Mouse (Mus musculus): ENCODE results near the gene Id3. TPM values are rescaled to one million over a fixed set of nuclear protein-coding genes. Genes with fewer than 3 reads are reported as not detected.

Gene Id3
- polyA plus RNA-seq, 1 experiment from 2014 or later, result 140 TPM

- no peaks in the 10 kb centered on the region for H3K27me3 ChIP-seq (ENCODE audit: control insufficient read depth, insufficient read depth, low read length)
- H3K4me3 ChIP-seq (replicated peaks; ENCODE audit: low read depth, low read length), result no peak overlapping the region
- H3K27ac ChIP-seq (replicated peaks; ENCODE audit: low read depth, low read length), result no peak overlapping the region
- H3K9ac ChIP-seq (replicated peaks; ENCODE audit: low read length), result no peak overlapping the region
- H3K9me3 ChIP-seq (ENCODE audit: control insufficient read depth, low read length), result no peaks in the 10 kb centered on the region
- H3K4me2 ChIP-seq (ENCODE audit: low read length), result no peak overlapping the region
- H3K4me1 ChIP-seq (ENCODE audit: control insufficient read depth, insufficient read depth, low read length), result peaks cover under 1% of the 10 kb centered on the region; the same call in 1 of the 2 replicates
- 86% methylated on average over 8 of the region's 8 CpGs for WGBS
- DNase-seq (no peak), ATAC-seq (ENCODE audit: low FRiP score, low TSS enrichment) (no peak)
- H3K36me3 ChIP-seq (ENCODE audit: control insufficient read depth, insufficient read depth, low read length), result no peaks in the 10 kb centered on the region
Measured at GRCm38 (mm10) chr4:136164981-136165380, 21.7 kb downstream of the Id3 start.

DNA sequence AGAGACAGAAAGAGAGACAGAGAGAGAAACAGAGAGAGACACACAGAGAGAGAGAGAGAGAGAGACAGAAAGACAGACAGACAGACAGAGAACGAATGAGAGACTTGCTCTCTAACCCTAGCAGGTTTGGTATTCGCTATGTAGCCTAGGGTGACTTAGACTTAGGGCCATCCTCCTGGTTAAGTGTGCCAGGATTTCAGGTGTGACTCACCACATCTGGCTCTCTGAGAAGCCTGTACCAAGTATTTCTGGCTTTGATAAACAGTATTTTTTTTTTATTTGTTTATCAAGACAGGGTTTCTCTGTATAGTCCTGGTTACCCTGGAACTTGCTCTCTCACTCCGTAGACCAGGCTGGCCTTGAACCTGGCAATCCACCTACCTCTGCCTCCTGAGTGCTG is 24.4 kb downstream of the Id3 start:
- Histone ChIP-seq H3K9me3 (ENCODE audit: control insufficient read depth, low read length) (no peaks in the 10 kb centered on the region), H3K27ac (replicated peaks; ENCODE audit: low read depth, low read length) (no peak overlapping the region), H3K27me3 (ENCODE audit: control insufficient read depth, insufficient read depth, low read length) (no peaks in the 10 kb centered on the region), H3K4me3 (replicated peaks; ENCODE audit: low read depth, low read length) (no peak overlapping the region), H3K4me1 (ENCODE audit: control insufficient read depth, insufficient read depth, low read length) (peaks cover 7% of the 10 kb centered on the region; the same call in 1 of the 2 replicates), H3K36me3 (ENCODE audit: control insufficient read depth, insufficient read depth, low read length) (no peaks in the 10 kb centered on the region), H3K9ac (replicated peaks; ENCODE audit: low read length) (no peak overlapping the region), H3K4me2 (ENCODE audit: low read length) (no peak overlapping the region)
- 86% methylated on average over 3 of the region's 3 CpGs for WGBS
- ATAC-seq (ENCODE audit: low FRiP score, low TSS enrichment), result no peak
- no peak for DNase-seq

GRCm38 (mm10) chr4:136170401-136170800 is 27.1 kb downstream of the Id3 start:
- ATAC-seq (ENCODE audit: low FRiP score, low TSS enrichment) (no peak), DNase-seq (no peak)
- 89% methylated on average over 4 of the region's 4 CpGs for WGBS
- H3K9ac ChIP-seq (replicated peaks; ENCODE audit: low read length), result no peak overlapping the region
- H3K36me3 ChIP-seq (ENCODE audit: control insufficient read depth, insufficient read depth, low read length), result no peaks in the 10 kb centered on the region
- no peak overlapping the region for H3K27ac ChIP-seq (replicated peaks; ENCODE audit: low read depth, low read length)
- no peak overlapping the region for H3K4me2 ChIP-seq (ENCODE audit: low read length)
- H3K27me3 ChIP-seq (ENCODE audit: control insufficient read depth, insufficient read depth, low read length), result no peaks in the 10 kb centered on the region
- H3K9me3 ChIP-seq (ENCODE audit: control insufficient read depth, low read length), result no peaks in the 10 kb centered on the region
- H3K4me3 ChIP-seq (replicated peaks; ENCODE audit: low read depth, low read length), result no peak overlapping the region
- H3K4me1 ChIP-seq (ENCODE audit: control insufficient read depth, insufficient read depth, low read length), result peaks cover 14% of the 10 kb centered on the region; the same call in 1 of the 2 replicates

DNA sequence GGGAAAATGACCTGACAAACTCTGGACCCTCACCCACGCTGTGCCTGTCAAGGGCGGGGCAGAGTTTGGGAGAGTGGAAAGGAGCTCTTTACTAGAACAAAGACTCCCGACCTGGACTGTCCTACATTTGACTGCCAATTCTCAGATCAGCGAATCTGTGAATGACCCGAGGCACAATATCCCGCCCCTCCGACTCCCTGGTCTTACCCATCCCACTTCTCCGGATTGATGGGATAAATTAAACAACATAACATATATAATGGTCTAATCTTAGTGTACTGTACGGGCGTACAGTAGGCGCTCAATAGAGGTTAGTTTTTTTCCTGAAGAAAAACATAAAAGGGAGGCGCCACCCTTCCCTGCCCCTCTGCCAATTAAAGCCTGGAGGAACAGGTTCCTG is 28.2 kb downstream of the Id3 start:
- H3K9me3 ChIP-seq (ENCODE audit: control insufficient read depth, low read length), result no peaks in the 10 kb centered on the region
- ATAC-seq (ENCODE audit: low FRiP score, low TSS enrichment) (peak; percentile 17; the same call in 1 of the 2 replicates), DNase-seq (no peak)
- no peaks in the 10 kb centered on the region for H3K27me3 ChIP-seq (ENCODE audit: control insufficient read depth, insufficient read depth, low read length)
- H3K4me3 ChIP-seq (replicated peaks; ENCODE audit: low read depth, low read length), result peak overlapping the region; percentile 57
- H3K27ac ChIP-seq (replicated peaks; ENCODE audit: low read depth, low read length), result no peak overlapping the region
- H3K4me1 ChIP-seq (ENCODE audit: control insufficient read depth, insufficient read depth, low read length), result peaks cover 14% of the 10 kb centered on the region; the same call in 1 of the 2 replicates
- 17% methylated on average over 12 of the region's 12 CpGs for WGBS
- H3K36me3 ChIP-seq (ENCODE audit: control insufficient read depth, insufficient read depth, low read length), result no peaks in the 10 kb centered on the region
- H3K4me2 ChIP-seq (ENCODE audit: low read length), result peak overlapping the region; percentile 100
- peak overlapping the region; percentile 41; the same call in 1 of the 2 replicates for H3K9ac ChIP-seq (replicated peaks; ENCODE audit: low read length)

DNA sequence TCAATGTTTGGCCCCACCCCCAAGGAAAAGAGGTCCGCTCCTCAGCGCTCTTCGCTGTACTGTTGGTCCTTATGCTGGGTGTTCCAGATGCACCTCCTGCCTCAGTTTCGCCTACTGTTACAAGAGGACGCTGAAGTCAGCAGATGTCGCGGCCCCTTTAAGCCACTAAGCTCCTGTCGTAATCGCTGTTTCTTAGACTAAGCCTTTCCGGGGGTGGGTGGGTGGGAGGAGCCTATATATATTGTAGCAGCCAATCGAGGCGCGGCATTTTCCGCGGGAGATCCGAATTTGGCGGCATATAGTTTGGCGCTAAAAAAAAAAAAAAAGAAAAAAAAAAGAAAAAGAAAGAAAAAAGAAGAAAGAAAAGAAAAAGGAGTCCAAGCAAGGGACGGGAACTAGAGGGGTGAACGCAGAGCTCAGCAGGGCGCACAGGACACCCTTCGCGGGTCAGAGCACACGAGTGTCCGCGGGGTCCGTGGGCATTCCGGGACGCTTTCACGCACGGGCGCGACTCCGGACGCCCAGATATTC is 28.8 kb downstream of the Id3 start, which contains the start of gene E2f2:
TSS of gene E2f2 (plus strand) at position 384 of the 531 bp plus-strand sequence.
- no peak within 1 kb of the TSS for H3K27ac ChIP-seq (replicated peaks; ENCODE audit: low read depth, low read length)
- under 1% methylated on average over 35 of the region's 35 CpGs for WGBS
- H3K4me3 ChIP-seq (replicated peaks; ENCODE audit: low read depth, low read length), result peak within 1 kb of the TSS; percentile 57

DNA sequence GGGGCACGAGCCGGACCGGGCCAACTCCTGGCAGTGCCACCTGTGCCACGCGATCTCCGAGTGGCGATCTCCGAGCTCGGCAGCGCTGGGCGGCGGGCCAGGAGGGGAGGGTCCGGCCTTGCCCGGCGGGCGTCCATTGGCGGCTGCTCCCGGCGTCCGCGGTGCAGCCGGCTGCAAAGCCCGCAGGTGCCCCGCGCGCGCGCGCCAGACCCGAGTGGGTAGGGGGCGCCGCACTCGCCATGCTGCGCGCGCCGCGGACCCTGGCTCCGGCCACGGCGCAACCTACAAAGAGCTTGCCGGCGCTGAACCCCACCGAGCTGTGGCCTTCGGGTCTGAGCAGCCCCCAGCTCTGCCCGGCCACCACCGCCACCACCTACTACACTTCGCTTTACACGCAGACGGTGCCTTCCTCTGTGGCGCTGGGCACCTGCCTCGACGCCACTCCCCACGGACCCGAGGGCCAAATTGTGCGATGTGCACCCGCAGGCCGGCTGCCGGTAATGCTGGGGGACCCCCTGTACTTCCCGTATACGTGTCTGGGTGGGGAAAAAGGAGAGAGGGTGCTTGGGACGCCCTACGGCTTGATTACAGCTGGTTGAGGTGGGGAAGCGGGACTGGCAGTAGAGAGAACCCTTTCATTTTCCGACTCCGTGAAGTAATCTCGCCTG is 29.4 kb downstream of the Id3 start:
- Histone ChIP-seq H3K9me3 (ENCODE audit: control insufficient read depth, low read length) (no peaks in the 10 kb centered on the region), H3K9ac (replicated peaks; ENCODE audit: low read length) (peak overlapping the region; percentile 40; the same call in 1 of the 2 replicates), H3K27ac (replicated peaks; ENCODE audit: low read depth, low read length) (no peak overlapping the region), H3K4me1 (ENCODE audit: control insufficient read depth, insufficient read depth, low read length) (peaks cover 16% of the 10 kb centered on the region; the same call in 1 of the 2 replicates), H3K36me3 (ENCODE audit: control insufficient read depth, insufficient read depth, low read length) (no peaks in the 10 kb centered on the region), H3K4me3 (replicated peaks; ENCODE audit: low read depth, low read length) (peak overlapping the region; percentile 57), H3K27me3 (ENCODE audit: control insufficient read depth, insufficient read depth, low read length) (no peaks in the 10 kb centered on the region), H3K4me2 (ENCODE audit: low read length) (peak overlapping the region; percentile 100)
- DNase-seq (peak; percentile 75), ATAC-seq (ENCODE audit: low FRiP score, low TSS enrichment) (peak; percentile 38; the same call in 1 of the 2 replicates)
- WGBS, result under 1% methylated on average over 67 of the region's 67 CpGs

More for the DNA sequence above, 28.8 kb downstream of the Id3 start, which contains the start of gene E2f2:
- ATAC-seq (ENCODE audit: low FRiP score, low TSS enrichment) (peak; percentile 60), DNase-seq (peak; percentile 91)
- Histone ChIP-seq H3K9ac (replicated peaks; ENCODE audit: low read length) (peak within 1 kb of the TSS; percentile 41; the same call in 1 of the 2 replicates), H3K36me3 (ENCODE audit: control insufficient read depth, insufficient read depth, low read length) (no peaks in the 10 kb centered on the region), H3K4me2 (ENCODE audit: low read length) (peak within 1 kb of the TSS; percentile 100), H3K9me3 (ENCODE audit: control insufficient read depth, low read length) (no peaks in the 10 kb centered on the region), H3K27me3 (ENCODE audit: control insufficient read depth, insufficient read depth, low read length) (no peaks in the 10 kb centered on the region), H3K4me1 (ENCODE audit: control insufficient read depth, insufficient read depth, low read length) (peaks cover 14% of the 10 kb centered on the region; the same call in 1 of the 2 replicates)

DNA sequence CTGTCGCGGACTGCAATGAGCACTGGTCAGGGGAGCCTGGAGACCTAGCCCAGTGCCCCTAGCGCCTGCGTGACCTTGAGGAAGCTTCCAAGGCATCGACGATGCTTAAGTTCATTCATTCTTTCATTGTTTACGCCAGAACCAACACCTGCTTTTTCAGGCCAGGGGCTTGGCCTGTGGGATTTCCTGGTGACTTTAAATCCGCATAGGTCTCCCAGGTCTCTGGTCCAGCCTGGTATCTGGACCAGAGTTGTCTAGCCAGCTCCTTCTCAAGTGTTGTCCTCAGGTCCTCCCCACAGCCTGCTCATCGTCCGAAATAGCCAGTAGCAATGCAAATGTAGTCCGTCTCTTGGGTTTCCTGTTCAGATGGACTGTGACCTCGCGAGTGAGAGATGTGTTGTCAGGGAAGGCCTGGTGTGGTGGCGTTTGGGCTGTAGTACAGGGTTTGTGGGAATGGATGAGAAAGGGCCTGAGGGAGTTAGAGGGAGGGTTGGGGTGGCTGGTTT is 30.0 kb downstream of the Id3 start:
- H3K4me3 ChIP-seq (replicated peaks; ENCODE audit: low read depth, low read length), result peak overlapping the region; percentile 57
- WGBS, result 2% methylated on average over 14 of the region's 14 CpGs
- DNase-seq (no peak), ATAC-seq (ENCODE audit: low FRiP score, low TSS enrichment) (no peak)
- H3K9ac ChIP-seq (replicated peaks; ENCODE audit: low read length), result peak overlapping the region; percentile 40; the same call in 1 of the 2 replicates
- H3K4me2 ChIP-seq (ENCODE audit: low read length), result peak overlapping the region; percentile 100
- H3K9me3 ChIP-seq (ENCODE audit: control insufficient read depth, low read length), result no peaks in the 10 kb centered on the region
- peaks cover 16% of the 10 kb centered on the region; the same call in 1 of the 2 replicates for H3K4me1 ChIP-seq (ENCODE audit: control insufficient read depth, insufficient read depth, low read length)
- H3K36me3 ChIP-seq (ENCODE audit: control insufficient read depth, insufficient read depth, low read length), result no peaks in the 10 kb centered on the region
- H3K27me3 ChIP-seq (ENCODE audit: control insufficient read depth, insufficient read depth, low read length), result no peaks in the 10 kb centered on the region
- no peak overlapping the region for H3K27ac ChIP-seq (replicated peaks; ENCODE audit: low read depth, low read length)

GRCm38 (mm10) chr4:136174216-136175193 is 31.2 kb downstream of the Id3 start:
- no peak overlapping the region for H3K9ac ChIP-seq (replicated peaks; ENCODE audit: low read length)
- ATAC-seq (ENCODE audit: low FRiP score, low TSS enrichment) (no peak), DNase-seq (no peak)
- no peak overlapping the region for H3K27ac ChIP-seq (replicated peaks; ENCODE audit: low read depth, low read length)
- H3K4me1 ChIP-seq (ENCODE audit: control insufficient read depth, insufficient read depth, low read length), result peaks cover 16% of the 10 kb centered on the region; the same call in 1 of the 2 replicates
- H3K4me3 ChIP-seq (replicated peaks; ENCODE audit: low read depth, low read length), result no peak overlapping the region
- H3K4me2 ChIP-seq (ENCODE audit: low read length), result 0 out of 2 replicates have a peak overlapping the region, but pooled peaks have one; percentile 100
- WGBS, result 61% methylated on average over 13 of the region's 13 CpGs
- H3K9me3 ChIP-seq (ENCODE audit: control insufficient read depth, low read length), result no peaks in the 10 kb centered on the region
- H3K27me3 ChIP-seq (ENCODE audit: control insufficient read depth, insufficient read depth, low read length), result no peaks in the 10 kb centered on the region
- H3K36me3 ChIP-seq (ENCODE audit: control insufficient read depth, insufficient read depth, low read length), result no peaks in the 10 kb centered on the region

All from midbrain, embryonic 14.5 days (tissue).